Mouse (Mus musculus) subcutaneous adipose tissue, adult 2 months (tissue): Measurements from ENCODE around the gene Sec23b. TPM values are rescaled to one million over a fixed set of nuclear protein-coding genes. Genes with fewer than 3 reads are reported as not detected.

Experiments used
- polyA plus RNA-seq: library from polyadenylated mRNA; depleted of rRNA; stranded (reverse); fragments of >200 nt; gene quantifications from 2 replicates; pipeline ENCODE4 v1.2.3, GENCODE M21; 2012; ENCODE audit warnings: low replicate concordance; rRNA removed

Gene Sec23b
- polyA plus RNA-seq = 40.2 and 131 TPM in 2 replicates

DNA sequence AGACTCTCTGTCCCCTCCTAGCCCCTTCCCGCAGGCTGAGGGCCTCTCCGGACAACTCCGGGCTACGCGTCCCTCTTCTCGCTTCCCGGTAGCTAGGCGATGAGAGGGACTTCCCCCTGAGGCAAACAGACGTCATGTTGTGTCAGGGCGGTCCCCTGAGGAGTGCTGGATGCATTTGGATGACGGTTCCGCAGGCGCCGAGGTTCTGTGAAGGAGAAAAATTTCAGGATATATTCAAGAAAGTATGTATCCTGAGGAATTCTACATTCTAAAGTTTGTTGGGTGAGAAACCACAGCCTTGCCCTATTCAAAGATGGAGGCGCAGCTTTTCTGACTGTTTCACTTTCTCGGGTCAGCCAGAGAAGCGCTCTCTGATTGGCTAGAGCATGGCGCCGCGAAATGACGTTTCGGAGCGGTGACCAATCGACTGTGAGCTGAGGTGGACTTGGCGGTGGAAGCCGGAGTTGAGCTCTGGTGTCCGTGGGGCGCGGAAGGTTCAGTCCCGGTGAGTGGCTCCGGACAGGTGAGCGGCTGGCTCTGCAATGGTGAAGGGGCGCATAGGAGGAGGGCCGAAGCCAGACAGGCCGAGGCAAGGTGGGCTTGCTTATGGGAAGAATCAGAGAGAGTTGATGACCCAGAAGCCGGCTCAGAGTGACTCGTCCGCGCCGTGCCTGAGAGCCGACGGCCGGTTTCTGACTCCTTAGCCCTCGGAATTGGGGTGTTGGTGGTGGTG is at the start of gene Sec23b:
Gene Sec23b (plus strand): TSS at position 410 of the 733 bp plus-strand sequence.

DNA sequence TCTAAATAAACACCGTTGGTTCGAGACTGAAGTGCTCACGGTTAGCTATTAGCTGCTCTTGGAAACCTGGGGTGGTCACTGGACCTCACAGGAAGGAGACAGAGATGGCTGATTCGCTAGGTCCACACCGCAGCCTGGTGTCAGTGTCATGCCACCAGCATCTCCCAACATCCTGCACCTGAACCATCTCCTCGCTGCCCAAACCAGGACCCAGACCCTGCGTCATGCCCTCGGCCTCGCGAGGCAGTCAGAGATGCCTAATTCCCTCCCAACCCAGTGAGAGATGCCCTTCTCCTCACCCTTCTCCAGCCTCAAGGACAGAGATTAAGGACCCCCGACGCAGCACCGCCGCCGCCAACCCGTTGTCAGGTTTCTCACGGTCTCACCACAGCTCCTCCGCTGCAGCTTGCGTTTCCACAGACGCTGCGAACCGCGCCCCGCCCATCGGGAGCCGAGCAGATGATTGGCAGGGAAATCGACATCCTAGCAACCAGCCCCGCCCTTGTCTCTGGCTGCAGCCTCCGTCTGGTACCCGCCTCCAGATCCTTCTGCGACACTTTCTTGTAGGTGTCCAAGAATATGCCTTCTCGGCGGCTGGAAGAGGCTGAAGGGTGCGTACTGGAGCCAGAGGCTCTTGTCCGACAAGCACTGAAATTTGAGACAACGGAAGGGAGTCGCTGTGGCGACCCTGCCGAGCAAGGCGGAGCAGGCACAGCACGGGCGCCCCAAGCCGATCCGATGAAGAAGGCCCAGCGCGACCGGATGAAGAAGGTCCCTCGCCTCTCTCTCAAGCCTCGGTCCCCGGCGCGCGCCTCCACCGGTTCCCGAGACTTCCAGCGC is 28.8 kb upstream of the Sec23b start, which contains the start of the genes Dzank1 and Polr3f:
Gene Dzank1 (minus strand): TSS at position 434 of the 840 bp plus-strand sequence.
Gene Polr3f (plus strand): TSS at position 738 of the 840 bp plus-strand sequence.

DNA sequence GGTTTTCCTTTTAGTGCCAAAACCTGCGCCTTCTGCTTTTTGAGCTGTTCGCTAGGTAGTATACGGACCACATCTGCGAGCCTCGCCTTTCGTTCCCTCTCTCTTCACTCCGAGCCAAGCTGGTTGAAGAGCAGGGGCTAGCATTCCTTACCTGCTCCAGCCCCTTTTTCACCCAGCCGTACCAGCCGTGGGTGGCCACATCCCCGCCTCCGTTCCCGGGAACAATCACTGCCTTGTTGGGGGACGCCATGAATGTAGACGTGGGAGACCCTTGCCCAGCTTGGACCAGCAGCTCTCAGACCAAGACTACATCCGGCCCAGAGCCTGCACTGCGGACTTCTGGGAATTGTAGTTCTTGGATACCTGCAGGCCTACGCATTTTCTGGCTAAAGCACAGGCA is 5.5 kb upstream of the Sec23b start, which contains the start of gene Rbbp9:
Gene Rbbp9 (minus strand): TSS at position 341 of the 400 bp plus-strand sequence.

GRCm38 (mm10) chr2:144593951-144594651 is 38.1 kb downstream of the Sec23b start, which contains the start of gene Smim26:
TSS of gene Smim26 (plus strand) at chr2:144594054.

DNA sequence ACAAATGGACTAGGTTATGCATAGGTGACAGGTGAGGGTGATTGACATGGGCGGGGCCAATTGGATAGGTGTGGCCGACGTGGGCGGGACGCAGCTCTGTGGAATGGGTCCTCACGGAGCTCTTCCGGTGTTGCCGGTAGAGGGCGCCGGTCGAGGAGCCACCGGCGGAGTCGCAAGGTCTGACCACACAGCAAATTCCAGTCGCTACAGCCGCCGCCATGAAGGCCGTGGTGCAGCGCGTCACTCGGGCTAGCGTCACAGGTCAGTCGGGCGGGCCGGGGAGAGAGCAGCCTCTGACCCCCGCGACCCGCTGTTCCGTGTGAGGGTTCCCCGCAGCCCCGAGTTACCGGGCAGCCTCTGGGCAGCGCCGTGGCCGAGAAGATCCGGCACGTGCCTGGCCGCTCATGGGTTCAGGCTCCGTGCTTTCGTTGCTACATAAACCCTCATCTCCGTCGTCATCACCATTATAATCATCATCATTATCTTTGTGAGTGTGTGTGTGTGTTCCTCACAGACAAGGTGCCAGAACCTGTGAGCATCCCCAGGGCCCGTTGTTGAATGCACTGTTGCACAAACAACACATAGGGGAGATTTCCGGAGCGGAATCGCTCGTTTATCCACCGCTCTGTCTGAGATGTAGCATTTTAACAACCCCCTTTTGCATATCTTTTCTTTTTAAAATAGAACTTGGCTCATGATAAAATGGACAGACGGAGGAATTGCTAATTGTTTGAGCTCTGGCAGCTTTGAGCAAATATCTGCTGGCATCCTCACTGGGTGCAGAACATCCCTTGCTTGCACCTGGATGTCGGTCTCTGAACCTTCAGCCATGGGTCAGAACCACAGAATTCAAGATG is 44.0 kb downstream of the Sec23b start, which contains the start of gene Dtd1:
Gene Dtd1 (plus strand): TSS at position 67 of the 857 bp plus-strand sequence.

Other genes with a start within 250 kb of the Sec23b start
- gene Ovol2, start 224.1 kb upstream of the Sec23b start, polyA plus RNA-seq = 0.10 and 1.6 TPM in 2 replicates
- gene Kat14, start 187.2 kb upstream of the Sec23b start, polyA plus RNA-seq = 28.3 and 30.5 TPM in 2 replicates
- gene Pet117, start 187.2 kb upstream of the Sec23b start, polyA plus RNA-seq = not detected in 2 replicates
- 1.6 and 2.0 TPM in 2 replicates for gene Dzank1, start 28.8 kb upstream of the Sec23b start, polyA plus RNA-seq
- 5.7 and 12.3 TPM in 2 replicates for gene Polr3f, start 28.5 kb upstream of the Sec23b start, polyA plus RNA-seq
- 22.7 and 32.6 TPM in 2 replicates for gene Rbbp9, start 5.4 kb upstream of the Sec23b start, polyA plus RNA-seq
- 7.7 and 9.9 TPM in 2 replicates for gene Smim26, start 37.8 kb downstream of the Sec23b start, polyA plus RNA-seq
- 14.3 and 22.7 TPM in 2 replicates for gene Dtd1, start 43.7 kb downstream of the Sec23b start, polyA plus RNA-seq